Mouse (Mus musculus) liver, embryonic 13.5 days (tissue): ENCODE results near the gene Dqx1. TPM values are rescaled to one million over a fixed set of nuclear protein-coding genes. Genes with fewer than 3 reads are reported as not detected.

Experiments used
- ATAC-seq: fragments of 200-750 bp; cut with Nextera tagmentation; 2 replicates; pipeline ENCODE4 v1.8.0; 2017; ENCODE audit warnings: low read depth, mild to moderate bottlenecking, moderate number of reproducible peaks, moderate library complexity
- DNase-seq: peaks from one replicate; pipeline ENCODE4 v3.0.0; 2022
- H3K27ac ChIP-seq: fragments of 300-500 bp; sonication (generic); 2 replicates; pipeline ENCODE4 v1.5.1; 2015; ENCODE audit warnings: moderate library complexity, mild to moderate bottlenecking, inconsistent platforms
- H3K27me3 ChIP-seq: fragments of 300-500 bp; sonication (generic); 2 replicates; pipeline ENCODE4 v1.6.1; 2015; ENCODE audit warnings: mild to moderate bottlenecking, inconsistent platforms
- H3K36me3 ChIP-seq: fragments of 300-500 bp; sonication (generic); 2 replicates; pipeline ENCODE4 v1.6.1; 2015; ENCODE audit warnings: mild to moderate bottlenecking, inconsistent platforms
- H3K4me1 ChIP-seq: fragments of 300-500 bp; sonication (generic); replicated peaks from 2 replicates; pipeline ENCODE4 v1.6.1; 2015; ENCODE audit warnings: inconsistent platforms
- H3K4me2 ChIP-seq: fragments of 300-500 bp; sonication (generic); 2 replicates; pipeline ENCODE4 v1.6.1; 2015; ENCODE audit warnings: inconsistent platforms, mild to moderate bottlenecking, moderate library complexity
- H3K4me3 ChIP-seq: fragments of 300-500 bp; sonication (generic); replicated peaks from 2 replicates; pipeline ENCODE4 v1.5.1; 2015; ENCODE audit warnings: mild to moderate bottlenecking, inconsistent platforms
- H3K9ac ChIP-seq: fragments of 300-500 bp; sonication (generic); 2 replicates; pipeline ENCODE4 v1.6.1; 2015; ENCODE audit warnings: mild to moderate bottlenecking, inconsistent platforms
- H3K9me3 ChIP-seq: fragments of 300-500 bp; sonication (generic); replicated peaks from 2 replicates; pipeline ENCODE4 v1.6.1; 2016; ENCODE audit warnings: inconsistent platforms
- WGBS: fragments of 180-500 bp; shearing (Covaris S2); methylation state at CpG from one replicate; pipeline ENCODE4 v1.1.7; 2015; ENCODE audit not compliant: insufficient replicate concordance; 5-methylcytosine and 5-hydroxymethylcytosine counted together
- polyA plus RNA-seq: library from polyadenylated mRNA; unstranded; fragments of >200 nt; fragmentation: Nextera tagmentation; extraction: Ambion mirVana; gene quantifications from 2 replicates; pipeline ENCODE4 v1.2.1, GENCODE M21; 2015

Gene Dqx1
- polyA plus RNA-seq, 1 experiment from 2014 or later, result 5.3 TPM

GRCm38 (mm10) chr6:83071220-83071619 lies 13.6 kb downstream of the Dqx1 start:
- ATAC-seq, result no peak
- no peak for DNase-seq
- WGBS, result 2% methylated on average over 21 of the region's 24 CpGs
- peaks cover 100% of the 10 kb centered on the region for H3K27me3 ChIP-seq
- H3K27ac ChIP-seq, result no peak overlapping the region; the same call in 1 of the 2 replicates
- peak overlapping the region; percentile 29 for H3K4me2 ChIP-seq
- no peak overlapping the region for H3K9ac ChIP-seq
- H3K4me1 ChIP-seq, result peaks cover 34% of the 10 kb centered on the region
- H3K36me3 ChIP-seq, result no peaks in the 10 kb centered on the region
- H3K4me3 ChIP-seq, result peak overlapping the region; percentile 38
- H3K9me3 ChIP-seq, result no peaks in the 10 kb centered on the region

GRCm38 (mm10) chr6:83074979-83075378 lies 17.3 kb downstream of the Dqx1 start:
- WGBS, result 8% methylated on average over 2 of the region's 2 CpGs
- H3K36me3 ChIP-seq, result peaks cover 2% of the 10 kb centered on the region
- ATAC-seq (no peak), DNase-seq (no peak)
- H3K9me3 ChIP-seq, result no peaks in the 10 kb centered on the region
- H3K4me3 ChIP-seq, result no peak overlapping the region
- no peak overlapping the region for H3K27ac ChIP-seq
- H3K4me1 ChIP-seq, result peaks cover 35% of the 10 kb centered on the region
- peaks cover 76% of the 10 kb centered on the region for H3K27me3 ChIP-seq
- H3K9ac ChIP-seq, result no peak overlapping the region
- H3K4me2 ChIP-seq, result no peak overlapping the region

GRCm38 (mm10) chr6:83077630-83078323 lies 20.1 kb downstream of the Dqx1 start, which contains the start of gene Pcgf1:
Pcgf1 (plus strand) TSS chr6:83077869.
- under 1% methylated on average over 54 of the region's 54 CpGs for WGBS
- DNase-seq (no peak), ATAC-seq (peak; percentile 49)
- Histone ChIP-seq H3K36me3 (peaks cover 19% of the 10 kb centered on the region), H3K4me1 (peaks cover 27% of the 10 kb centered on the region), H3K27ac (peak within 1 kb of the TSS; percentile 85), H3K9me3 (no peaks in the 10 kb centered on the region), H3K9ac (peak within 1 kb of the TSS; percentile 87), H3K4me3 (peak within 1 kb of the TSS; percentile 86), H3K4me2 (peak within 1 kb of the TSS; percentile 98), H3K27me3 (peaks cover 57% of the 10 kb centered on the region)

DNA sequence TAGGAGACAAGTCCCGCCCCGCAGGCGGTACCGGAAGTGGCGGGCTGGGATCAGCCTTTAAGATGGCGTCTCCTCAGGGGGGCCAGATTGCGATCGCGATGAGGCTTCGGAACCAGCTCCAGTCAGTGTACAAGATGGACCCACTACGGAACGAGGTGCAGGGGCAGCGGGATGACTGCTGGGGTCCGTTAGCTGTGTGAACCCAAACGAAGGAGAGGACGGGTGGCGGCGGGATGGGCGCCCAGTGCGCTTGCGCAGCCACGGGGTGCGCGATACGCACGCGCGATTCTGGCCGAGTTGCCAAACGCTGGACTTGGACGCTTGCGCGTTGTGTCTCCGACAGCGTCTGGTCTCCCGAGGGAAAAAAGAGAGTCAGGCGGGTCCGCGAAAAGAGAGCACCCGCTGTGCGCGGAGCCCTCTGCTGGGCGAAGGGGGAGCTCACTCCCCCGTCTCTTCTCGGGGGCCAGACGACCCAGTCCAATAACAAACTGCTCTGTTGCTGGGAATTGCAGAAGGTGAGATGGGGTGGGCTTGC lies 20.7 kb downstream of the Dqx1 start:
- ATAC-seq, result peak; percentile 88
- Histone ChIP-seq H3K4me1 (peaks cover 27% of the 10 kb centered on the region), H3K36me3 (peaks cover 19% of the 10 kb centered on the region), H3K27me3 (peaks cover 57% of the 10 kb centered on the region), H3K27ac (peak overlapping the region; percentile 85), H3K4me2 (peak overlapping the region; percentile 98), H3K4me3 (peak overlapping the region; percentile 86), H3K9ac (peak overlapping the region; percentile 87), H3K9me3 (no peaks in the 10 kb centered on the region)
- WGBS, result under 1% methylated on average over 46 of the region's 46 CpGs
- peak; percentile 98 for DNase-seq

- peaks cover 19% of the 10 kb centered on the region for H3K36me3 ChIP-seq
- DNase-seq (no peak), ATAC-seq (no peak)
- no peak overlapping the region for H3K4me3 ChIP-seq
- H3K9me3 ChIP-seq, result no peaks in the 10 kb centered on the region
- H3K27me3 ChIP-seq, result peaks cover 57% of the 10 kb centered on the region
- H3K4me2 ChIP-seq, result no peak overlapping the region; the same call in 1 of the 2 replicates
- H3K9ac ChIP-seq, result no peak overlapping the region
- peaks cover 27% of the 10 kb centered on the region for H3K4me1 ChIP-seq
- no peak overlapping the region for H3K27ac ChIP-seq
- WGBS, result 92% methylated on average over 5 of the region's 5 CpGs
Observed at GRCm38 (mm10) chr6:83080210-83080609, 22.6 kb downstream of the Dqx1 start.

DNA sequence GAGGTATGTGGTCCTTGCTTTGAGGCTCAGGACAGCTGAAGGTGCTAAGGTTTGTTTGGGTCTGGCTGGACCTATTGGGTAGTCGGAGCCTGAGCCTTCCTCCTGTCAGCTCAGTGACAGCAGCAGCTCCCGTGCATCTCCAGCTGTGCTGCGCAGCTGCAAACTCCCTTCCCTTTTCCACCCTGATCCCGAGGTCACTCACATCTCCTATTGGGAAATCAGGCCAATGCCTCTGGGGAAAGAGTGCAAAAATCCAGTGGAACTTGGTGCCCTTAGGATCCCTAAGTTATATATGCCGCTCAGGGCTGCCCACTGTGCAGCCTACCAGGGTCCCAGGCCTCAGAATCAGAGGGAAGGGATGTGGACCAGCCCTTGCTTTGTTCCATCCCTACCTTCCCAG lies 25.9 kb downstream of the Dqx1 start:
- Histone ChIP-seq H3K27me3 (peaks cover 66% of the 10 kb centered on the region), H3K36me3 (peaks cover 19% of the 10 kb centered on the region), H3K4me1 (peaks cover 37% of the 10 kb centered on the region), H3K27ac (no peak overlapping the region), H3K4me2 (no peak overlapping the region), H3K9ac (no peak overlapping the region), H3K9me3 (no peaks in the 10 kb centered on the region), H3K4me3 (no peak overlapping the region)
- DNase-seq (no peak), ATAC-seq (no peak)
- WGBS, result 31% methylated on average over 5 of the region's 5 CpGs

DNA sequence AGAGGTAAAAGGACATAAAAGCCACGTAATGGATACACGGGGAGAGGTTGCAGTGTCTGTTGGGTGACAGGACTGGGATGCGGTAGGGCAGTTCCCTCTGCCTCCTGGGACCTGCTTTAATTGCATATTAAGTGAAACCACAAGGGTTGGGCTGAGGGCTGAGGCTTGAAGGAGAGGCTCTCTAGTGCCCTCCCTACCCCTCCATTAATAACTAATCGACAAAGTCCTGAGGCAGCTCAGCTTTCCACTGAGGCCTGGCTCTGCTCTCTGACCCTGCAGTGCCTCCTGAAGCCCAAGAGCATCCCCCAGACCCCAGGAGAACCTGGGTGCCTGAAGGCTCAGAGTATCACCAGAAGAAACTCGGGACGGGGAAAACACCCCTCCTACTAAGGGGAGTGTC lies 26.8 kb downstream of the Dqx1 start:
- Histone ChIP-seq H3K9me3 (no peaks in the 10 kb centered on the region), H3K27ac (no peak overlapping the region), H3K4me2 (no peak overlapping the region), H3K9ac (no peak overlapping the region), H3K27me3 (peaks cover 75% of the 10 kb centered on the region), H3K36me3 (peaks cover 19% of the 10 kb centered on the region), H3K4me1 (peaks cover 29% of the 10 kb centered on the region), H3K4me3 (no peak overlapping the region)
- 17% methylated on average over 6 of the region's 6 CpGs for WGBS
- no peak for ATAC-seq
- DNase-seq, result no peak

DNA sequence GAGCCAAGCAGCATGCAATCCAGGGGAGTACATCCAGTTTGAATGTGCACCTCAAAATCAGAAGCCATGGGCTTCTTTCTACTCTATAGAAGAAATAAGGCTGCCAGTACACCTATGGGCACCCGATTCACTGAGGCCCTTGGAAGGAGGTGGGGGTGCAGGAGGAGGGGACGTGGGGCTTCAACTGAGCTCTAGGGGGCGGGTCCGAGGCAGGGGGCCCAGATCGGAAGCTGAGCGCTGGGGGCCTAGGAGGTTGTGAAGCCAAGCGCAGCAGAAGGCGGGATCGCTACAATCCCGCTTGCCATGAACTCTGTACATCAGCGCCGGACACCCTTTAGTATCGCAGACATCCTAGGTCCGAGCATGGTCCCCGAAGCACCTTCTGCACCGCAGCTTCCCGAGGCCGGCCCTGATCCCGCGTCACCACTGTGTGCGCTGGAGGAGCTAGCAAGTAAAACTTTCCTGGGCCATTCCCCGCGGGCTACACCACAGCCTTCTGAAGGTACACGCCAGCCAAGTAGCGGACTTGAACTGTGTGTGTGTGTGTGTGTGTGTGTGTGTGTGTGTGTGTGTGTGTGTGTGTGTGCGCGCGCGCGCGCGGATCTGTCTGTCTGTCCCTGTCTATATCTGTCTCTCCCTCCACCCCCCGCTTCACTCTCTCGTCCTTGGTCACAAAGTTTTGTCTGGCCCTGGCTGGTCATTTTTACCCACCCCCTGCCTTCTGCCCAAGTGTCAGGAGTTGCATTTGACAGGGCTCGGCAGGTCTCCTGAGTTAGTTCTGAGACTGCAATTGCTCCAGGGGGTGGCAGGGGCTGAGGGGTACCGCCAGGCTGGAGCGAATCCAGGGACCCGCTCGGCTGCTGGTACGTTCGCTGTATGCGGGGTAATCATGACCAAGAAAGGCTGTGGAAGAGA lies 28.7 kb downstream of the Dqx1 start, which contains the start of gene Lbx2:
Gene Lbx2, plus strand, starts transcription at position 247 of the 915 bp plus-strand sequence.
- Histone ChIP-seq H3K4me1 (peaks cover 15% of the 10 kb centered on the region), H3K9me3 (no peaks in the 10 kb centered on the region), H3K9ac (no peak within 1 kb of the TSS), H3K27ac (no peak within 1 kb of the TSS), H3K4me2 (peak within 1 kb of the TSS; percentile 51), H3K36me3 (peaks cover 8% of the 10 kb centered on the region), H3K4me3 (peak within 1 kb of the TSS; percentile 34; the same call in 1 of the 2 replicates), H3K27me3 (peaks cover 91% of the 10 kb centered on the region)
- DNase-seq (no peak), ATAC-seq (no peak)
- WGBS, result 2% methylated on average over 39 of the region's 42 CpGs

DNA sequence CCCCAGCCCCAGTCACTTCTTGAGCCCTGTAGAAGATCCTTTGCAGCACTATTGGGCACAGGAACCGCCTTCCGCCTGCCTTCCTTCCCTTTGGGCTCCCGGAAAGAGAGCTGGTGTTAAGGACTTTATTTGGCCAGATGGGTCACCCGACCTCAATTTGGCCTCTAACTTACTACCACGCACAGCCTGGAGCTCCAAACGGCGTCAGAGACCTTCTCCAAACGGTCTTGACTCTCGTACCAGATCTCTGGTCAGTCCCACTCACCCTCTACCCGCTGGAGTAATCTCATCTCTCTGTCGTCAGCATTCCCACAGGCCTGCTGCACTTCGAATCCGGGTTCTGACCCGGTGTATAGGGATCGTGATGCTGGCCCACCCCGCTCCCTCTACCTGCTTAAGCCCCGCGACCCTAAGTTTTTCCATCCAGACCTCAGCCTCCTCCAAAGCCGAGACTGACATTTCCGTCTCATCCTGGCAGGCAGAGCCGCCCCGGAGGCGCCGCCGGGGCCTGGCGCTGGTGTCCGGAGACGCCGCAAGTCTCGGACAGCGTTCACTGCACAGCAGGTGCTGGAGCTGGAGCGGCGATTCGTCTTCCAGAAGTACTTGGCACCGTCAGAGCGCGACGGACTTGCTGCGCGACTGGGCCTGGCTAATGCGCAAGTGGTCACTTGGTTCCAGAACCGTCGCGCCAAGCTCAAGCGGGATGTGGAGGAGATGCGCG lies 29.7 kb downstream of the Dqx1 start:
- H3K27ac ChIP-seq, result no peak overlapping the region
- no peak for ATAC-seq
- H3K36me3 ChIP-seq, result peaks cover under 1% of the 10 kb centered on the region; the same call in 1 of the 2 replicates
- peak overlapping the region; percentile 33 for H3K4me3 ChIP-seq
- peaks cover 93% of the 10 kb centered on the region for H3K27me3 ChIP-seq
- H3K9me3 ChIP-seq, result no peaks in the 10 kb centered on the region
- H3K4me2 ChIP-seq, result peak overlapping the region; percentile 51
- DNase-seq, result no peak
- WGBS, result 4% methylated on average over 47 of the region's 47 CpGs
- H3K4me1 ChIP-seq, result peaks cover 15% of the 10 kb centered on the region
- peak overlapping the region; percentile 13; the same call in 1 of the 2 replicates for H3K9ac ChIP-seq

GRCm38 (mm10) chr6:83087926-83088260 lies 30.2 kb downstream of the Dqx1 start:
- Histone ChIP-seq H3K27ac (no peak overlapping the region), H3K4me3 (peak overlapping the region; percentile 33), H3K4me1 (peaks cover 15% of the 10 kb centered on the region), H3K4me2 (peak overlapping the region; percentile 51), H3K36me3 (no peaks in the 10 kb centered on the region), H3K9me3 (no peaks in the 10 kb centered on the region), H3K9ac (0 out of 2 replicates have a peak overlapping the region, but pooled peaks have one; percentile 13), H3K27me3 (peaks cover 93% of the 10 kb centered on the region)
- WGBS, result 15% methylated on average over 9 of the region's 9 CpGs
- ATAC-seq, result no peak
- no peak for DNase-seq
